Mouse (Mus musculus): ENCODE data around the gene Has1. TPM values are rescaled to one million over a fixed set of nuclear protein-coding genes. Genes with fewer than 3 reads are reported as not detected.

Has1 gene
- polyA plus RNA-seq, 1 experiment: 0.16 TPM

GRCm38 (mm10) chr17:17830731-17831130 is 24.3 kb downstream of the Has1 start:
- Histone ChIP-seq H3K4me1 (ENCODE audit: control insufficient read depth, insufficient read depth, insufficient read length, low read length) (peaks cover 3% of the 10 kb centered on the region; the same call in 1 of the 2 replicates), H3K4me3 (ENCODE audit: low read depth, low read length) (no peak overlapping the region), H3K27me3 (ENCODE audit: control insufficient read depth, insufficient read depth, low read length) (peaks cover 22% of the 10 kb centered on the region), H3K36me3 (ENCODE audit: control insufficient read depth, insufficient read depth, low read length) (no peaks in the 10 kb centered on the region), H3K27ac (ENCODE audit: insufficient read depth, low read depth, low read length) (no peak overlapping the region)
- 72% methylated on average over 7 of the region's 7 CpGs for WGBS
- no peak for TF ChIP-seq CTCF (IDR thresholded peaks at IDR 0.05; ENCODE audit: extremely low read depth, insufficient read length, insufficient replicate concordance, low read depth, low read length)

GRCm38 (mm10) chr17:17829816-17830535 is 25.0 kb downstream of the Has1 start:
- Histone ChIP-seq H3K4me1 (ENCODE audit: control insufficient read depth, insufficient read depth, insufficient read length, low read length) (peaks cover 3% of the 10 kb centered on the region; the same call in 1 of the 2 replicates), H3K4me3 (ENCODE audit: low read depth, low read length) (no peak overlapping the region), H3K27ac (ENCODE audit: insufficient read depth, low read depth, low read length) (no peak overlapping the region), H3K27me3 (ENCODE audit: control insufficient read depth, insufficient read depth, low read length) (peaks cover 22% of the 10 kb centered on the region), H3K36me3 (ENCODE audit: control insufficient read depth, insufficient read depth, low read length) (no peaks in the 10 kb centered on the region)
- 60% methylated on average over 23 of the region's 23 CpGs for WGBS
- TF ChIP-seq CTCF (IDR thresholded peaks at IDR 0.05; ENCODE audit: extremely low read depth, insufficient read length, insufficient replicate concordance, low read depth, low read length) (no peak), POLR2A (IDR thresholded peaks at IDR 0.05; ENCODE audit: low read depth, low read length) (no peak)

GRCm38 (mm10) chr17:17829052-17829785 is 25.8 kb downstream of the Has1 start:
- WGBS: 29% methylated on average over 6 of the region's 6 CpGs
- H3K36me3 ChIP-seq (ENCODE audit: control insufficient read depth, insufficient read depth, low read length): no peaks in the 10 kb centered on the region
- TF ChIP-seq CTCF (IDR thresholded peaks at IDR 0.05; ENCODE audit: extremely low read depth, insufficient read length, insufficient replicate concordance, low read depth, low read length) (no peak), POLR2A (IDR thresholded peaks at IDR 0.05; ENCODE audit: low read depth, low read length) (no peak)
- H3K4me3 ChIP-seq (ENCODE audit: low read depth, low read length): peak overlapping the region; percentile 82
- H3K27ac ChIP-seq (ENCODE audit: insufficient read depth, low read depth, low read length): no peak overlapping the region
- peaks cover 3% of the 10 kb centered on the region; the same call in 1 of the 2 replicates for H3K4me1 ChIP-seq (ENCODE audit: control insufficient read depth, insufficient read depth, insufficient read length, low read length)
- H3K27me3 ChIP-seq (ENCODE audit: control insufficient read depth, insufficient read depth, low read length): peaks cover 22% of the 10 kb centered on the region

- Histone ChIP-seq H3K4me1 (ENCODE audit: control insufficient read depth, insufficient read depth, insufficient read length, low read length) (peaks cover 3% of the 10 kb centered on the region; the same call in 1 of the 2 replicates), H3K4me3 (ENCODE audit: low read depth, low read length) (peak overlapping the region; percentile 82), H3K36me3 (ENCODE audit: control insufficient read depth, insufficient read depth, low read length) (no peaks in the 10 kb centered on the region), H3K27ac (ENCODE audit: insufficient read depth, low read depth, low read length) (peak overlapping the region; percentile 85), H3K27me3 (ENCODE audit: control insufficient read depth, insufficient read depth, low read length) (peaks cover 22% of the 10 kb centered on the region)
- WGBS: 11% methylated on average over 13 of the region's 15 CpGs
- TF ChIP-seq CTCF (IDR thresholded peaks at IDR 0.05; ENCODE audit: extremely low read depth, insufficient read length, insufficient replicate concordance, low read depth, low read length) (no peak), POLR2A (IDR thresholded peaks at IDR 0.05; ENCODE audit: low read depth, low read length) (no peak)
Observed at GRCm38 (mm10) chr17:17828191-17828981, 26.6 kb downstream of the Has1 start.

- Histone ChIP-seq H3K4me1 (ENCODE audit: control insufficient read depth, insufficient read depth, insufficient read length, low read length) (peaks cover 3% of the 10 kb centered on the region; the same call in 1 of the 2 replicates), H3K27me3 (ENCODE audit: control insufficient read depth, insufficient read depth, low read length) (peaks cover 22% of the 10 kb centered on the region), H3K36me3 (ENCODE audit: control insufficient read depth, insufficient read depth, low read length) (no peaks in the 10 kb centered on the region), H3K4me3 (ENCODE audit: low read depth, low read length) (peak overlapping the region; percentile 82), H3K27ac (ENCODE audit: insufficient read depth, low read depth, low read length) (peak overlapping the region; percentile 85)
- TF ChIP-seq CTCF (IDR thresholded peaks at IDR 0.05; ENCODE audit: extremely low read depth, insufficient read length, insufficient replicate concordance, low read depth, low read length) (no peak), POLR2A (IDR thresholded peaks at IDR 0.05; ENCODE audit: low read depth, low read length) (no peak)
- 4% methylated on average over 13 of the region's 13 CpGs for WGBS
Observed at GRCm38 (mm10) chr17:17827658-17828190, 27.3 kb downstream of the Has1 start.

GRCm38 (mm10) chr17:17826751-17827657 is 28.0 kb downstream of the Has1 start, which contains the start of gene Spaca6:
TSS of gene Spaca6 (plus strand) at chr17:17827158.
- TF ChIP-seq CTCF (IDR thresholded peaks at IDR 0.05; ENCODE audit: extremely low read depth, insufficient read length, insufficient replicate concordance, low read depth, low read length) (no peak), POLR2A (IDR thresholded peaks at IDR 0.05; ENCODE audit: low read depth, low read length) (peak; percentile 75; the same call in 1 of the 2 replicates)
- 1% methylated on average over 41 of the region's 42 CpGs for WGBS
- peak within 1 kb of the TSS; percentile 82 for H3K4me3 ChIP-seq (ENCODE audit: low read depth, low read length)
- peak within 1 kb of the TSS; percentile 91 for H3K27ac ChIP-seq (ENCODE audit: insufficient read depth, low read depth, low read length)
- H3K27me3 ChIP-seq (ENCODE audit: control insufficient read depth, insufficient read depth, low read length): peaks cover 22% of the 10 kb centered on the region
- no peaks in the 10 kb centered on the region for H3K36me3 ChIP-seq (ENCODE audit: control insufficient read depth, insufficient read depth, low read length)
- peaks cover 3% of the 10 kb centered on the region; the same call in 1 of the 2 replicates for H3K4me1 ChIP-seq (ENCODE audit: control insufficient read depth, insufficient read depth, insufficient read length, low read length)

Measured in small intestine, adult 2 months (tissue).